In the genomic region with DNA sequence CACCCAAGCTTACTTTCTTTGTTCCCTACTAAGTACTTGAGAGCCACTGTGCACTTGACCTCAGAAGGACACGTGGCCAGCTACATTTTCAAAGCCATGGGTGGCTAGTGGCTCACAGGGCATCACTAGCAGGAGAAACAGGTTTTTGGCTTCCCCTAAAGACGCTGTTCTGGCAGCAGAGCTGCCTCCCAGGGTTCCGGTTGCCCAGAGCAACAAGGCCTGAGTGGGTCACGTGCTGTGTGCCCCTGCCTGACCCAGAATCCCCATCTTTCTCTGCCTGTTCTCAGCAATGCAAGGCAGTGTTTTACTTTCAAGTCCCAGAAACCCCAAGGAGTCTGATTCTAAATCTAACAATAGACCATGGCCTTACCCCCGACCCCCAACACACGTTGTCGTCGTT, we compare ENCODE assay signal across 8 mouse cellular contexts.
DNase-seq lines count a peak whose midpoint lies in the region; ATAC-seq lines count a peak whose summit lies in the region.

No protein-coding gene starts in this region.

- H3K4me1 ChIP-seq in forebrain, embryonic 11.5 days (replicated peaks; ENCODE audit: control insufficient read depth, insufficient read depth, low read length): 0 out of 2 replicates have a peak, but pooled peaks cover 2% of the 10 kb centered on the region

- no peak overlapping the region for H3K9ac ChIP-seq in forebrain, embryonic 11.5 days (ENCODE audit: low read length)

- H3K4me3 ChIP-seq in forebrain, embryonic 11.5 days (ENCODE audit: low read depth, low read length): no peak overlapping the region

- H3K27me3 ChIP-seq in forebrain, embryonic 11.5 days (ENCODE audit: control insufficient read depth, insufficient read depth, low read length): no peaks in the 10 kb centered on the region

- 34% methylated on average over 8 of the region's 8 CpGs for WGBS in forebrain, embryonic 11.5 days

- H3K27ac ChIP-seq in forebrain, embryonic 11.5 days (ENCODE audit: low read depth, low read length): no peak overlapping the region

- no peaks in the 10 kb centered on the region for H3K36me3 ChIP-seq in forebrain, embryonic 11.5 days (ENCODE audit: control insufficient read depth, insufficient read depth, low read length)

- H3K9me3 ChIP-seq in forebrain, embryonic 11.5 days (ENCODE audit: control insufficient read depth, low read length): no peaks in the 10 kb centered on the region

- no peak overlapping the region for H3K4me2 ChIP-seq in forebrain, embryonic 11.5 days (ENCODE audit: low read depth, low read length, severe bottlenecking)

- ATAC-seq in cerebellum, adult (ENCODE audit: insufficient number of reproducible peaks, low FRiP score, low TSS enrichment): peak; percentile 84
- peak; percentile 58 for ATAC-seq in forebrain, embryonic 11.5 days (replicated peaks; ENCODE audit: low FRiP score)

- peak; percentile 55 for DNase-seq in 3134 (ENCODE audit: extremely low read depth, insufficient read length, low spot score)
- no peak for DNase-seq in forebrain, embryonic 11.5 days (ENCODE audit: low spot score)
- DNase-seq in mesoderm, embryonic 11.5 days (ENCODE audit: low read depth, low spot score): peak; percentile 61
- no peak for DNase-seq in adrenal gland, adult (ENCODE audit: inconsistent age in 2 of 2, low spot score in 1 of 2)
- no peak for DNase-seq in spleen, postnatal 4 days (ENCODE audit: low spot score in 2 of 2)
- no peak for DNase-seq in frontal cortex, postnatal 25 days (ENCODE audit: low spot score in 2 of 2)
- no peak for DNase-seq in right cerebral cortex, postnatal 25 days

Comparison
In these comparisons a context has a peak if more than half of its experiments do, and no peak if none do; other contexts are left out.
1. DNase-seq: peak in 3134 (single experiment) and mesoderm, embryonic 11.5 days (single experiment); none in forebrain, embryonic 11.5 days (single experiment), adrenal gland, adult (0 of 2), spleen, postnatal 4 days (0 of 2), frontal cortex, postnatal 25 days (0 of 2) and right cerebral cortex, postnatal 25 days (single experiment).